Mouse (Mus musculus): Measurements from ENCODE around the gene Sugt1.

Sugt1 gene

DNA sequence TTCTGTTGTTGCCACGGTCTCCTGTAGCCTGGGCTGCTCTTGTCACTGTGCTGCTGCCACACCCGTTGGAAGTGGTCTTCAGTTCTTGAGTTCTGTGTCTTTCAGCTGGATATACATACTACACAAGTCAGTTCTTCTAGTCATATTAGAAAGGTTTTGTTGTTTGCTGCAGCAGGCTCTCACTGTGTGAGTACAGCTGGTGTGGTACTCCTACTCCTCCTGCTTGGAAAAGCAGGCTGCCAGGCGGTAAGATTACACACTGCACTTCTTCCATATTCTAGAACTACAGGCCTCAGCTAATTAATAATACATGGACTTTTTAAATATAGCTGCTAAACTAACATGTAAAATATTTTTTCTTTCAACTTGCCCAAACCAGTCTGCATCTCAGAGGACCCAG, 19.4 kb downstream of the Sugt1 start:
- in situ Hi-C loops (cut with MboI; ENCODE audit: low sequenced_read_pairs): no loop called here

DNA sequence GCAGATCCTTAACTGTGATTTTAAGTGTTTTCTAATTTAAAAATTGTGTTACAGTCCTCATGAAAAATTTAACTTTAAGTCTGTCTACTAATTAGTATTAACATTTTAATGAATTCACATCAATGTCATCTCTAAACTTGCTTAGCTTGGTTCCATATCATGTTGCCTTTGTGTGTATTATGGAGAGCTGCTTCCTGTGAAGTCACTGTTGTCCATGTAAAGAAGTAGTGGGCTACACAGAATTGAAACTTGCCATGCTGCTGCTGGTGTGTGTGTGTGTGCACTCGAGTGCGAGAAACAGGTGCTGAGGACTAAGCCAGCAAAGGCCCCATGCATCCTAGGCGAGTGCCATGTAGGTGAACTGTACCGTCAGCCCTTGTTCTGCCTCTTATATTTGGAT, 19.9 kb downstream of the Sugt1 start:
- in situ Hi-C loops (cut with MboI; ENCODE audit: low sequenced_read_pairs): no loop called here

DNA sequence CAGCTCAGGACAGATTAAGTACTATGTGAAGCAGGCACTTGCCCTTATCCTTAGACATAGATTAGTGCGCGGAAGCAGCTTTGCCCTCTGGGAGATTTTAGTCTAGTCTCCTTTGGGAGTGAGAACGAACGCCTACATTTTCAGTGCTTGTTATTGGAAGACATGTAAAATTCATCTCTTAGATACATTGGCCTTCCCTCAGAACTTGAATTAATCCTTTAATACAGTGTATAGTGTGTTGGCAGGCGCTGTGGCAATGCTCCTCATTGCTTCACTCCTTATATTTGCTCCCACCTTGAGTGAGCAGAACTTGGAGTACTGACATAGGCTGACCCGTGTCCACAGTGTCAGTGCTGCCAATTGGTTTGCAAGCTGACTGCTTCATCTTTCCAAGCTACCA, 20.8 kb downstream of the Sugt1 start:
- in situ Hi-C loops (cut with MboI; ENCODE audit: low sequenced_read_pairs): no loop called here

DNA sequence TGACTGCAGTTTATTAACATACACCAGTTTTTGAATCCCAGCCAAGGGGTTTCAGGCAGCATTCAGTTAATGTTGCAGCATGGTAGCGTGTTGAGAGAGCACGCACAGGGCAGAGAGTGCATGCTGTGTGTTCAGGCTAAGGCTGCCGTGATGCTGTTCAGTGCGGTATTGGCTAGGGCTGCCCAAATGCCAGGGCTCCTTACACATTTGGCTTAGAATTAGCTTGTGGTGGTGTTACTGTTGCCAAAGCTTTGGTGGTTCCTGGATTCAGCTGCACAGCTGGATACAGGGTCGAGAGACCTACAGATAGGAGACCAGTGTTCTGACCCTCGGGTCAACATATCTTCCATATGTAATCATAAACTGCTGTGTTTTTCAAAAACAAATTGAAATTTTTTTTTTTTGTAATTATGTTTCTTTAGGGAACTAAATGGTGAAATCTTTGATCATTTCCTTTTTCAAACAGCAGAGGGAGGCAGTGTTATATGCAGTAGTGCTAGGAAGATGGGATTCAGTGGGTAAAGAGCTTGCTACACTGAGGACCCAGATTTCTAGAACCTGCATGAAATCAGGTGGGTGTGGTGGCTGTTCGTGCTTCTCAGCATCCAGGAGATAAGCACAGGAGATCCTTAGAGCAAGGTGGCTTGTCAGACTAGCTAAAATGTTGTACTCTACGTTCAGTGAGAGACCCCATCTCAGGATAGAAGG, 29.8 kb downstream of the Sugt1 start:
- in situ Hi-C loops (cut with MboI; ENCODE audit: low sequenced_read_pairs): no loop called here

DNA sequence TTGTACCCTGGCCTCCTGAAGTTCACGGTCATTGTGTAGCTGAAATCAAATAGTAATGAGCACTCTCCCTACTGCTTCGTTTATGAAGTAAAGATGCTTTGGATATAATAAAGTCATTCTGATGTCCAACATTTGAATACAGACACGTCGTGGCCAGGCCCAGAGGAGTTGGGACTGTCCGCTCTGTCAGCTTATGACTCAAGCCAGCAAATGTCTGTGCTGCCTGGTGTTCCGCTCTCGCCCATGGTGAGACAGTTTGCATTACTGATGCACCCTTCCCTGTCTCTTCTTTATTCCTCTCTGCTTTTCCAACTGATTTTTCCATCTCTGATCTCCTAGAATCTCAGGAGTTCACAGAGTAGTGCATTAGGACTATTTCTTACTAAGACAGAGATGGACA, 32.3 kb downstream of the Sugt1 start:
- in situ Hi-C loops (cut with MboI; ENCODE audit: low sequenced_read_pairs): no loop called here

DNA sequence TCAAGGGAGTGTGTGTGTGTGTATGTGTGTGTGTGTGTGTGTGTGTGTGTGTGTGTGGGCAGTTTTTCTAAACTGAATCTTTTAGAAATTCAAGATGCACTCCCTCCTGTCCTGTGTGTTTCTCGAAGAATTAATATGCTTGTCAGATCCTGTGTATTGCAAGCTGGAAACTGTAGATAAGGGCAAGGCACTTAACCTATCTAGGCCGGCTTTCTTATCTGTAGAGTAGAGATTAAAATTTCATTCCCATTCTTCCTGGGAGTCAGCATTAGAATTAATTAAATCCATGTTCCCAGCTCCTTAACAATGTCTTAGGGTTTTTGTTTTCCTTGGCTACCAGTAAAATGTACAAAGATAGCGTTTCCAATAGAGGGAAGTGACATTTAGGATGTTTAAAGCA, 33.7 kb downstream of the Sugt1 start:
- in situ Hi-C loops (cut with MboI; ENCODE audit: low sequenced_read_pairs): no loop called here

DNA sequence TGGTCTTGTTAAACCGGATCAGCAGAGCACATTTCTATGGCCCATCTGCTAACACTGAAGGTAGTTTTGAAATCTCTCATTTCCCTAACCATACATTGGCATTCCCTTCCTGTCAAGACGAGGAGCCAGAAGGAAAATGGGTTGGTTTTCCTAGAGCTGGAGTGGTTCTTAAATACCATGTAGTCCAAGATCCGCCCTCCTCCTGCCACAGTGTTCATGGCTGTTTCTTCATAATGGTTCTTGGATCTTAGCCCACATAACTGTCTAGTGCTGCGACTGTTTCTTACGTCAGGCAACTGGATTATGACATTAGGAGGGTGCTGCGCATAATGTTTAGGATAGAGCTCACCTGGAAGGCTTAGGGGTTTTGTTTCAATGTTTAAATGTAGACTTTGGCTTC, 44.8 kb downstream of the Sugt1 start:
- in situ Hi-C loops (cut with MboI; ENCODE audit: low sequenced_read_pairs): no loop called here

DNA sequence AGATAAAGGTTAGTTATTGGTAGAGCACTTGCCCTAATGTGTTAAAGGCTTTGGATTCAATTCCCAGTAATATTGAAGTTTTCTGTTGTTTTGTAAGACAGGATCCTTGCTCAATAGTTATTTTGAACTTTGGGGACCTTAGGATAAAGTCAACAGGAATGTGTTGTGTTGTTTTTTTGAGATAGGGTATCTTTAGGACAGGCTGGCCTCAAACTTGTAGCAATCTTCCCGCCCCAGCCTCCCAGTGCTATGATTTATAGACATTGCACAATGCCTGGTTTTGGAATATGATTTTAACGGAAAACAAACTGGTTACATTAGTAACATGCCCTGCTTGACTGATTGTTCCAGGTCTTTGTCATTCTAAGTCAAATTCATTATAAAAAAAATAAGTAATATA, 45.7 kb downstream of the Sugt1 start:
- in situ Hi-C loops (cut with MboI; ENCODE audit: low sequenced_read_pairs): no loop called here

DNA sequence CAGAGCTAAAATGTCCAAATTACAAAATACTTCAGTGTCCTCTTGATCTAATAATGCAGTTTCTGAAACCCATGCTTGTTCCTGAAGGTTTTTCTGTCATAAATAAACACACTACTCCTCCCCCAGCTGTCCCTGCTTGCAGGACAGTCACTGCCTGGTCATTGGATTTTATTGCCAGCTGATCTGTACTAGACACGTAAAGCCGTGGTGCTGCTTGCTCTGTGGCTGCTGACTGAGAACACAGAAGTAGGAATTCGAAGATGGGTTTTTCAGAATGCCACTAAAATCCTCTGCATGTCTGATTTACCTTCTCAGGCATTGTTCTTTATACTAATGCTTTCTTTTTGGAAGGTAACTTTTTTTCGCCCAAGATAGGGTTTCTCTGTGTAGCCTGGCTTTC, 49.3 kb downstream of the Sugt1 start:
- in situ Hi-C loops (cut with MboI; ENCODE audit: low sequenced_read_pairs): no loop called here

DNA sequence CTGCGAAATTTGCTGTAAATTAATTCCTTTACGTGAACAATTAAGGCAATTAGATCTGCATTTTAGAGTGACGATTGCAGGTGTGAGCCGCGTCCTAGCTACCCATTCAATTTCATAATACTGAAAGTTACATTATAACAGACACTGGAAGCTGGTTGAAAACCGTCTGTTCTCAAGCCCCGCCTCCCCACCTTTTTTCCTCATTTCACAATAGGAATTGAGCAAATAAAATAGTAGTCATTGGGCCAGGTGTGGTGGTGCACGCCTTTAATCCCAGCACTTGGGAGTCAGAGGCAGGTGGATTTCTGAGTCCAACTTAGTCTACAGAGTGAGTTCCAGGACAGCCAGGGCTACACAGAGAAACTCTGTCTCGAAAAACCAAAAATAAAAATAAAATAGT, 54.6 kb downstream of the Sugt1 start:
- in situ Hi-C loops (cut with MboI; ENCODE audit: low sequenced_read_pairs): no loop called here

DNA sequence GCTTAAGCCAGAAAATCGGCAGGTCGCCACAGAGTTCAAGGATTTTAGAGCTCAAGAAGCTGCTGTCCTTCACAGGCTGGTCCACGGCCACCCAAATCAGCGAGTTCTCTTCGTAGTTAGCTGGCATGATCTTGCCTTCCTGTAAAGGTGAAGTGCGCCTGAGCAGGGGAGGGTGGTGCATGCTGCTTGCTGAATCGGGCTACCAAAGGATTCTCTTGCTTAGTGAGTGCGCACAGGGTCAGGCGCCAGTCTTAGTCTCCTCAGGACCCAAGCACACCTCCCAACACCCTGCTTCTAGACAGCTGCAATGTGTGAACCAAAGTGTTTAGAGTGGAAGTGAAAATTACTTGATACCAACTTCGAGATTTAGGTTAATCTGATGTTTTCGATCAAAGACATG, 57.9 kb downstream of the Sugt1 start:
- in situ Hi-C loops (cut with MboI; ENCODE audit: low sequenced_read_pairs): no loop called here

DNA sequence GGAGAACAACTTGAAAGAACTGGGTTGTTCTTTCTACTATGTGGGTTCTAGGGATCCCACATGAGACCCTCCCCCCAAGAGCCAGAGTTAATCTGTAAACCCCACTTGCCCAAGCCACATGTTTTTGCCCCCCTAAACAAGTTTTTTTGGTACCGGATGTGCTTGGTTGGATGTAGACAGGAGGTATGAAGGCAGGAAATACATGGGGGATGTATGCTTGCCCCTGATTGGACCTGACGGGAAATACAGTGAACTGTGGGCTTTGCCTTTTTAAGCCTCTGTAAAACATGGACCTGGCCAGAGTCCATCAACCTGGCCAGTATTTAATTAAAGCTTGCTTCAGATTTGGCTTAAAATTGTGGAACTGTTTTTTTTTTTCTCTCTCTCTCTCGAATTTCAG, 62.2 kb downstream of the Sugt1 start:
- in situ Hi-C loops (cut with MboI; ENCODE audit: low sequenced_read_pairs): no loop called here

DNA sequence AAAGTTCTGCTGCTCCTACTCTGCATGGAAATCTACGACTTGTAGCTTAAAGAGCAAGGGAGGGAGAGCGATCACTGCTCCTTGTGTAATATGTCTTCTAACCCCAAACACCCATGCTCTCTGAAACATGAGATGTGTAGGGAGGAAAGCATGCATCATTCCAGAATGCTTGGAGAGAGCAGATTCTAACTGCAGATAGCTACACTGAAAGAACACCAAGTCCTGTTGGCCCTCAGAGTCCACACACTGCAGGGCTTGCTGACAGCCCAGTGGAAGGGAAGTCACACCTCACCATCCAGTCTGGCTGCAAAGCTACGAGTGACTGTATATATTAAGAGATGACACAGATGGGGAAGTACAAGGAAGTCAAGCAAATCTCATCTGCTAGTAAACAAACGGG, 65.2 kb downstream of the Sugt1 start:
- in situ Hi-C loops (cut with MboI; ENCODE audit: low sequenced_read_pairs): no loop called here

DNA sequence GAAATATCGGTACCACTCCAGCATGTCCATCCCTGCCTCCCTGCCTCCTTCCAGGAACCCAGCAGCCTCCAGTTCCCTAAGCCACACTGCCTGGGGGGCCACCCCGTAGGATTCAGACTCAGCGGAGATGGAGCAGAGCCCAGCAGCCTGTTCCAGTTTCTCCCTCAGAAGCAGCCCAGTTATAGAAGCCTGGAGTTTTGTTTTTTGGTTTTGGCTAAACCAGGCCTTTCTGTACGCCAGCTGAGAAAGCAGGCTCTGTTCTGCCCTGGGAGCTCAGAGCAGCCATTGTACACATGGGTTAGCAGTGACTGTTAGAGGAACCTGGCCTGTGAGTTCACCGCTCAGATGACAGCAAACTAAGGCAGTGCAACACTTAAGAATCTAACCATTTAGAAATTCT, 70.8 kb downstream of the Sugt1 start:
- in situ Hi-C loops (cut with MboI; ENCODE audit: low sequenced_read_pairs): no loop called here

DNA sequence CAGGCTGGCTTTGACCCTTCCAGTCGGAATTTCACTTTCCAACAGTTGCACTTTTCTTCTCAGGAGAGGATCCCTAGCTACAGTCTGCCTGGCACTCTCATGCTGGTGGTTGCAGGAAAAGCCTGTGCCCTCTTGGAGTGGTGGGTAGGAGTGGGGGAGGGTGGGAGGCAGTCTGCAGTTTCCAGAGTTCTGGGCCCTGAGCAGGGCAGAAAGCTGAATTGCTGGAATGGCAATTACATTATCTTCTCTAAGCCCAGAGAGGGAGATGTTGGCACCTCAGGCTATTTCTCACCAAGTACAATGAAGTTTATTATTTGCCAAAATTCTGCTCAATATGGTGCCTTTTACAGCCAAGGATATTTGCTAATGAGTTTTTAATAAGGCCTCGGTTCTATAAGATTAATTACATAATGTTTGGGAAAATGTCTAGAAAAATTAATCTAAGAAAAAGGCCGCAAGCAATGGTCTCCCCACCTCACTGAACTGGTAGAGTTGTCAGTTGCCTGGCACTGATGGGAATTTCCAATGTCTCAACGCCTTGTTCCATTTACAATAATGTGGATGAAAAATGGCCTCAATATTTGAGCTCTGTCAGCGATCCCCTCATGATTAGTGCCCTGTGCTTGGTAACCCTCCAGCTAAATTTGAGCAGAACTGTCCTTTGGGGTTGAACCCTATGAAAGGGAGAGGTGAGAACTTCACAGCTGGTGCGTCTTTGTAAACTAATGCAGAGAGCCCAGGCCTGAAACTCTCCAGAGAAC, 71.4 kb downstream of the Sugt1 start:
- in situ Hi-C loops (cut with MboI; ENCODE audit: low sequenced_read_pairs): no loop called here

DNA sequence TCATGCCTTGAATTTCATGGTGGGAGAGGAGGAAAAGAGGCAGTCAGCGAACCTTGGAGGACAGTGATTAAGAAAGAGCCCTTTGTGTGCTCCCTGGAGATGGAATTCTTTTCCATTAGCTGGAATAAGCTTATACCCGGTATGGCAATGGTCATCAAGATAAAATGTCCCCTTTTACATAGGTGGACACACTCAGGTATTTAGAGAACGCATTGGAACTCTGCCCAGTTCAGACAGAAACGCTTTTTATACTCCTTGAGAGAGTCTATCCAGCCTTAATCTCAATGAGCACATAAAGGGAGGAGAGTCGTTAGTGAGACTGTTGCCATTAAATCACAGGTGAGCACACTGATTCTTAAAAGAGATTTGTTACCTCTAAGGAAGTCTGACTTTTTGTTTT, 73.0 kb downstream of the Sugt1 start:
- in situ Hi-C loops (cut with MboI; ENCODE audit: low sequenced_read_pairs): no loop called here

DNA sequence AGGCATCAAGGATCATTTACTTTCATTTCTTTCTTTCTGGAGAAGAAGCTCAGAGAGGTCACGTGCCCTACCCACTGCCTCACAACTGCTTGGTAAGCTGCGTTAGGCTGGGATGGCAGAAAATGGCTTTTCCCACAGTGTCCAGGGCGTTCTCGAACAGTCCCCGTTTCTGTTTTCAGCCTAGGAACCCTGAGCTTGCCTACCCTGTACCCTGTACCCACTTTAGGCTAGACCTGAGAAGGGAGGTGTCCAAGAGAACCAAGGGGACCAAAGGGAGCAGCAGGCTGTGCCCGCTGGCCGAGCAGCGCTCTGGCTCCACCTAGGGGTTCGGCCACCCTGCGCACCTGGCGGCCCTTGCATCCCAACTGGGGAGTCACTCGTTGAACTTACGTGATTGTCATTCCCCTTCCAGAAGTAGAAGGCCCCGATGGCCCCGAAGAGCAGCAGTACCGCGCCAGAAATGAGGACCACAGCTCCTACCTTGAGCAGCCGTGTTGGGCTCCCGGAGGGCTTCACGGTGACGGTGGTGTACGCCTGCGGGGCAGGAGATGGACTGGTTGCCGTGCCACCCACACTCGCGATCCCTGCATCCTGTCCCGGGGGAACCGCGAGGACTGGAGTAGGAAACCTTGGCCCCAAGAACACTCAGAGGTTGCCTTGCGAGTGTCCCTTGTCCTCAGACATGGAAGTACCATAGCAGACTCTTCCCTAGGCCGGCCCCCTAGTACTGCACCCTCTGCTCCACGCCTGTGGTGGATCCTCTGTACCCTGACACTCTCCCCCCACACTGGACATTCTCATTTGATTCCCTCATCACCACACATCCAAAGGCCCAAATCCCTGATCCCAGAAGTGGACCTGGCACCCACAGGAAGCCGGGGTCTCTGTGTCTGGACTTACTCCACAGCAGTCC, 73.8 kb downstream of the Sugt1 start:
- in situ Hi-C loops (cut with MboI; ENCODE audit: low sequenced_read_pairs): no loop called here

DNA sequence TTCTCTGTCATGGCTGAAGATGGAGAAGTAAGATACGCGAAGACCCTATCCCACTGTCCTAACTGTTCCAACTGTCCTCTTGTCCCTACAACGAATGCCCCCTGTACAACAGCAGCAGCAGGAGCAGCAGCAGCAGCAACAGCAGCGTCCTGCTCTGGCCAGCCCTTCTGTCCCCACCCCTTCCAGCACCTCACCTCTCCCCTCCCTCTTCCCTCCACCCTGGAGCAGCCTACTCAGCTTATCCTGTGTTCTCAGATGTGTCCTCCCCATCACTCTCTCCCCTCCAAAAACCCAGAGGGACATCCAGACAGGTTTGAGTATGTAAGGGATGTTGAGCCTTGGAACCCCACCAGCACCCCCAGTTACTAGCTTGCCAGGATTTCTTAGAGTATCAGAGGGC, 74.5 kb downstream of the Sugt1 start, which contains the start of gene Cnmd:
Gene Cnmd, minus strand, starts transcription at position 170 of the 400 bp plus-strand sequence.
- in situ Hi-C loops (cut with MboI; ENCODE audit: low sequenced_read_pairs): no loop called here

DNA sequence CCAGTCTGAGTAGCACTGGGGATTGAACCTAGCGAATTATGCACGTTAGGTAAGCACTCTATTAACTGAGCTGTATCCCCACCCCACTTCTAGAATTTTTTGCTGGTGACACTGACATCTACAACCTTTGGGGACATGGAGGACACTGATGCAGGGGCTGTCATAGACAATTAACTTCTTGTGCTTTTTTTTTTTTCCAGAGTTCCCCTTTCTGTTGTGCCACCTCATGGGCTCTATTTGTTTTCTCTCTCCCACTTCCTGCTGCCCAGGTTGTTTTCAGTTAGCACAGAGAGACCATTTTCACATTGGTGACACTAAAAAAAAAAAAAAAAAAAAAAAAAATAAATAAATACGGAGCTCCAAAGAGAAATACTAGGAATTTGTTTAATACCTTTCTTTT, 83.5 kb downstream of the Sugt1 start:
- in situ Hi-C loops (cut with MboI; ENCODE audit: low sequenced_read_pairs): no loop called here

DNA sequence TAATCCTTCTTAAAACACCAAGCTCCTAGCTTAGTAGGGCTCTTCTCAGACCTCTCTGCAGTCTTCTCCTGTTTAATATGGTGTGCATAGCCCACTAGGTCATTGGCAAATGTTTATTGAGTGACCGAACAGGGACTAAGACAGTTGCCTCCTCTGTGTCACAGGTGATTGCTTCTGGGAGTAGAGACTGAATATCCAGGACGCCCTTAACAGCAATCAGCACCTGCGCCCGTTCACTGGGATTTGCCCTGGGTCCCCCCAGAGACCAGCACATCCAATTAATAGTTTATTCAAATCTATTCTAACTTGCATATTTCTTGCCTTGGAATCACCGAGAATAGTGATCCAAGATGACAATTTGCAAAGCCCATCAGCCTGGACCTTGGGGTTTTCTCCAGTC, 85.1 kb downstream of the Sugt1 start:
- in situ Hi-C loops (cut with MboI; ENCODE audit: low sequenced_read_pairs): no loop called here
